Mouse (Mus musculus): ENCODE data around the gene Zfp334.

GRCm38 (mm10) chr2:165328746-165329145 lies 59.3 kb downstream of the Zfp334 start:
- TF ChIP-seq CTCF (IDR thresholded peaks at IDR 0.05; ENCODE audit: low read depth, low read length), result no peak
- no peak for TF ChIP-seq TAL1 (conservative IDR thresholded peaks at IDR 0.05; ENCODE audit: low read depth, low read length)
- TF ChIP-seq GATA1 (IDR thresholded peaks at IDR 0.05; ENCODE audit: borderline replicate concordance, low read length), result no peak
- no peak for TF ChIP-seq GATA2 (IDR thresholded peaks at IDR 0.05; ENCODE audit: borderline replicate concordance, low read depth, low read length)
- no peak for TF ChIP-seq POLR2AphosphoS5 (IDR thresholded peaks at IDR 0.05; ENCODE audit: insufficient replicate concordance, low read depth, low read length)
